ENCODE assay signal across 25 mouse cellular contexts in genomic region chr3:83147273-83148054, GRCm38 (mm10). TPM values are rescaled to one million over a fixed set of nuclear protein-coding genes. Genes with fewer than 3 reads are reported as not detected.
DNase-seq lines count a peak whose midpoint lies in the region; ATAC-seq lines count a peak whose summit lies in the region.
"Had no signal": no experiment of that assay in that cellular context is flagged by ENCODE, and none has a peak within 500 bp of the region (broad histone marks: within the 10 kb centered on the region; RNA-seq: fewer than 3 reads in every experiment).

No protein-coding gene starts in this region.

- H3K9me3 ChIP-seq in forebrain, embryonic 14.5 days (replicated peaks; ENCODE audit: control insufficient read depth, low read length) = no peaks in the 10 kb centered on the region
- H3K9me3 ChIP-seq in forebrain, embryonic 10.5 days = no peaks in the 10 kb centered on the region
- no peaks in the 10 kb centered on the region for H3K9me3 ChIP-seq in neural tube, embryonic 13.5 days
- H3K9me3 ChIP-seq in midbrain, embryonic 16.5 days (replicated peaks; ENCODE audit: control insufficient read depth, low read length, poor library complexity, severe bottlenecking) = no peaks in the 10 kb centered on the region
- H3K9me3 ChIP-seq: embryonic facial prominence, embryonic 13.5 days; heart, embryonic 15.5 days had no signal

- no peak overlapping the region for H3K9ac ChIP-seq in forebrain, embryonic 14.5 days (ENCODE audit: low read length)
- H3K9ac ChIP-seq in neural tube, embryonic 13.5 days = no peak overlapping the region
- H3K9ac ChIP-seq in midbrain, embryonic 16.5 days (ENCODE audit: low read depth, low read length) = no peak overlapping the region
- H3K9ac ChIP-seq: embryonic facial prominence, embryonic 13.5 days; heart, embryonic 15.5 days; liver, postnatal 0 days had no signal

- H3K27me3 ChIP-seq in forebrain, embryonic 14.5 days (replicated peaks; ENCODE audit: control insufficient read depth, insufficient read depth, low read length) = no peaks in the 10 kb centered on the region
- H3K27me3 ChIP-seq in forebrain, embryonic 10.5 days (ENCODE audit: poor library complexity, severe bottlenecking) = no peaks in the 10 kb centered on the region
- no peaks in the 10 kb centered on the region for H3K27me3 ChIP-seq in neural tube, embryonic 13.5 days
- H3K27me3 ChIP-seq in midbrain, embryonic 16.5 days (ENCODE audit: control insufficient read depth, insufficient read depth, low read depth, low read length) = no peaks in the 10 kb centered on the region
- H3K27me3 ChIP-seq: embryonic facial prominence, embryonic 13.5 days; heart, embryonic 15.5 days had no signal

- H3K4me3 ChIP-seq in forebrain, embryonic 14.5 days (ENCODE audit: low read depth, low read length) = no peak overlapping the region
- no peak overlapping the region for H3K4me3 ChIP-seq in forebrain, embryonic 10.5 days
- H3K4me3 ChIP-seq in neural tube, embryonic 13.5 days = no peak overlapping the region
- H3K4me3 ChIP-seq in midbrain, embryonic 16.5 days (ENCODE audit: low read depth, low read length) = no peak overlapping the region
- H3K4me3 ChIP-seq: embryonic facial prominence, embryonic 13.5 days; erythroblast, embryonic 14.5 days; gastrocnemius, adult 2 months; heart, embryonic 15.5 days had no signal

- no peak overlapping the region for H3K4me2 ChIP-seq in forebrain, embryonic 14.5 days (ENCODE audit: low read length)
- no peak overlapping the region for H3K4me2 ChIP-seq in neural tube, embryonic 13.5 days
- no peak overlapping the region for H3K4me2 ChIP-seq in midbrain, embryonic 16.5 days (ENCODE audit: low read length)
- H3K4me2 ChIP-seq: embryonic facial prominence, embryonic 13.5 days; heart, embryonic 15.5 days had no signal

- DNase-seq in forebrain, embryonic 14.5 days (ENCODE audit: low spot score) = no peak
- DNase-seq in forebrain, embryonic 10.5 days (ENCODE audit: extremely low spot score, low spot score) = no peak
- DNase-seq in neural tube, embryonic 10.5 days (ENCODE audit: extremely low spot score, low spot score) = no peak
- no peak for DNase-seq in gastrocnemius, postnatal 14 days
- no peak for DNase-seq in left cerebral cortex, postnatal 36 days (ENCODE audit: low spot score in 2 of 2)
- DNase-seq: adrenal gland, postnatal 10 days; cerebellum, adult 18-20 months; cerebellum, postnatal 25 days; embryo, embryonic 11 days; gastrocnemius, adult 2 months; heart, postnatal 36 days; kidney, adult 9 months; kidney, postnatal 14 days; liver, postnatal 0 days; thymus, adult 2 months; thymus, postnatal 4 days had no signal

- ATAC-seq in forebrain, embryonic 14.5 days = no peak
- ATAC-seq in neural tube, embryonic 13.5 days (ENCODE audit: low read depth) = peak; percentile 11; the same call in 1 of the 2 replicates
- ATAC-seq in midbrain, embryonic 16.5 days = peak; percentile 57
- ATAC-seq: liver, postnatal 0 days; lung, postnatal 0 days had no signal

- WGBS in forebrain, embryonic 14.5 days = 74% methylated on average over 6 of the region's 6 CpGs
- 83% methylated on average over 6 of the region's 6 CpGs for WGBS in forebrain, embryonic 10.5 days
- 63% methylated on average over 6 of the region's 6 CpGs for WGBS in neural tube, embryonic 13.5 days
- WGBS in midbrain, embryonic 16.5 days = 76% methylated on average over 6 of the region's 6 CpGs

- H3K27ac ChIP-seq in forebrain, embryonic 14.5 days (ENCODE audit: low read depth, low read length) = peak overlapping the region; percentile 7; the same call in 1 of the 2 replicates
- H3K27ac ChIP-seq in forebrain, embryonic 10.5 days = no peak overlapping the region
- H3K27ac ChIP-seq in neural tube, embryonic 13.5 days (replicated peaks) = no peak overlapping the region
- peak overlapping the region; percentile 53; the same call in 1 of the 2 replicates for H3K27ac ChIP-seq in midbrain, embryonic 16.5 days (ENCODE audit: low read length)
- H3K27ac ChIP-seq: embryonic facial prominence, embryonic 13.5 days; gastrocnemius, adult 2 months; heart, embryonic 15.5 days; macrophage; stomach, postnatal 0 days had no signal

- intact Hi-C loops in gastrocnemius, postnatal 14 days (cut with DNase I; ENCODE audit: low total_unique reads) = no loop called here
- intact Hi-C loops in left cerebral cortex, postnatal 36 days (cut with DNase I) = no loop called here

- 0 out of 2 replicates have a peak, but pooled peaks cover 5% of the 10 kb centered on the region for H3K4me1 ChIP-seq in forebrain, embryonic 14.5 days (ENCODE audit: control insufficient read depth, insufficient read depth, low read length)
- H3K4me1 ChIP-seq in forebrain, embryonic 10.5 days = 0 out of 2 replicates have a peak, but pooled peaks cover 5% of the 10 kb centered on the region
- peaks cover 13% of the 10 kb centered on the region for H3K4me1 ChIP-seq in neural tube, embryonic 13.5 days (replicated peaks)
- peaks cover 13% of the 10 kb centered on the region for H3K4me1 ChIP-seq in midbrain, embryonic 16.5 days (ENCODE audit: control insufficient read depth, insufficient read depth, low read length)
- H3K4me1 ChIP-seq: embryonic facial prominence, embryonic 13.5 days; heart, embryonic 15.5 days had no signal

- no peaks in the 10 kb centered on the region for H3K36me3 ChIP-seq in forebrain, embryonic 14.5 days (ENCODE audit: control insufficient read depth, insufficient read depth, low read length)
- no peaks in the 10 kb centered on the region for H3K36me3 ChIP-seq in forebrain, embryonic 10.5 days (replicated peaks)
- no peaks in the 10 kb centered on the region for H3K36me3 ChIP-seq in neural tube, embryonic 13.5 days
- H3K36me3 ChIP-seq in midbrain, embryonic 16.5 days (ENCODE audit: control insufficient read depth, insufficient read depth, low read length) = no peaks in the 10 kb centered on the region
- H3K36me3 ChIP-seq: embryonic facial prominence, embryonic 13.5 days; heart, embryonic 15.5 days had no signal

RNA-seq across cellular contexts. Expression of gene Dchs2, which starts 19.7 kb away (rescaled TPM):
- 0.27 and 0.45 TPM in 2 replicates for polyA plus RNA-seq in forebrain, embryonic 14.5 days (2014; fragmentation: Nextera tagmentation; extraction: Ambion mirVana)
- polyA plus RNA-seq in forebrain, embryonic 10.5 days (2016; fragmentation: Nextera tagmentation; extraction: Ambion mirVana) = not detected in 2 replicates
- 0.77 and 0.90 TPM in 2 replicates for polyA plus RNA-seq in neural tube, embryonic 13.5 days (2015; fragmentation: Nextera tagmentation; extraction: Ambion mirVana)
- 0.69 and 0.75 TPM in 2 replicates for polyA plus RNA-seq in midbrain, embryonic 16.5 days (2015; fragmentation: Nextera tagmentation; extraction: Ambion mirVana)
- 1 to 10 TPM; 3.9 to 4.4 TPM for total RNA-seq in gastrocnemius, postnatal 14 days (2021)
- 1 to 10 TPM; 2.0 to 4.5 TPM for total RNA-seq in left cerebral cortex, postnatal 36 days (2021)
- total RNA-seq: monocyte, adult 5-6 weeks had no signal
- polyA plus RNA-seq: macrophage had no signal

Comparison
In these comparisons a context has a peak if more than half of its experiments do, and no peak if none do; other contexts are left out.
1. H3K27ac ChIP-seq: peak in forebrain, embryonic 14.5 days (single experiment) and midbrain, embryonic 16.5 days (single experiment); none in forebrain, embryonic 10.5 days (single experiment) and neural tube, embryonic 13.5 days (single experiment).